Mouse (Mus musculus): ENCODE results near the gene Nin.

DNA sequence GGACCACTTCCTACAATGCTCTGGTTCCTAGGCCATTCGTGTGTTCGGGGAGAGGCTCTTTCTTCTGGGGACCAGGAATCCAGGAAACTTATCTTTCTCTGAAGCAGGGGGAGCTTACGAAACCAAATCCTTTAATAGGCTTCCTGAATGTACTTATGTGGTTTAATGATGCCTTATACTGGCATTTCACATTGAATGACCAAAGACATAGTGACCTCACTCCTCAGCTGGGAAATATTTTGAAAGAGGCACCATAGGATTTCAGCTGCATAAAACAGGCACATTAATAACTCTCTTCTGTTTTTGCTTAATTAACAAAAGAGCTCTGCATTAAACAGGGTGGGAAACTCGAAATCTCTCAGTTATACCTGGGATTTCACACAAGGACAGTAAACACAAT is 69.2 kb downstream of the Nin start:
- TF ChIP-seq NRF1 (IDR thresholded peaks at IDR 0.05; ENCODE audit: low read depth, low read length) (no peak), JUND (conservative IDR thresholded peaks at IDR 0.05; ENCODE audit: low read depth, low read length) (no peak), USF1 (IDR thresholded peaks at IDR 0.05; ENCODE audit: low read depth, low read length) (no peak), POLR2AphosphoS2 (IDR thresholded peaks at IDR 0.05; ENCODE audit: low read depth, low read length) (no peak), CTCF (conservative IDR thresholded peaks at IDR 0.05 in 1 of 2, IDR thresholded peaks at IDR 0.05 in 1 of 2; ENCODE audit: low read depth in 2 of 2, low read length in 2 of 2) (no peak)

Measured in CH12.LX (cell line).